Mouse (Mus musculus) forebrain, embryonic 11.5 days (tissue): ENCODE data around the gene Vmn2r69. TPM values are rescaled to one million over a fixed set of nuclear protein-coding genes. Genes with fewer than 3 reads are reported as not detected.

Source experiments
- ATAC-seq: fragments of 200-750 bp; cut with Nextera tagmentation; replicated peaks from 2 replicates; pipeline ENCODE4 v1.8.0; 2017; ENCODE audit warnings: moderate TSS enrichment; ENCODE audit not compliant: low FRiP score
- DNase-seq: peaks from one replicate; pipeline ENCODE4 v3.0.0-alpha.2; 2017; ENCODE audit warnings: low spot score
- H3K27ac ChIP-seq: fragments of 300-500 bp; sonication (generic); 2 replicates; pipeline ENCODE4 v1.5.1; 2014; ENCODE audit warnings: low read depth, low read length
- H3K27me3 ChIP-seq: fragments of 300-500 bp; sonication (generic); 2 replicates; pipeline ENCODE4 v1.6.1; 2014; ENCODE audit warnings: mild to moderate bottlenecking, low read length, mixed read lengths; ENCODE audit not compliant: control insufficient read depth, insufficient read depth
- H3K36me3 ChIP-seq: fragments of 300-500 bp; sonication (generic); 2 replicates; pipeline ENCODE4 v1.6.1; 2014; ENCODE audit warnings: mild to moderate bottlenecking, low read length, moderate library complexity, mixed read lengths; ENCODE audit not compliant: control insufficient read depth, insufficient read depth
- H3K4me1 ChIP-seq: fragments of 300-500 bp; sonication (generic); replicated peaks from 2 replicates; pipeline ENCODE4 v1.6.1; 2014; ENCODE audit warnings: low read length, mixed read lengths; ENCODE audit not compliant: control insufficient read depth, insufficient read depth
- H3K4me2 ChIP-seq: fragments of 300-500 bp; sonication (generic); 2 replicates; pipeline ENCODE4 v1.6.1; 2014; ENCODE audit warnings: low read depth, mild to moderate bottlenecking, low read length, moderate library complexity, mixed read lengths; ENCODE audit not compliant: severe bottlenecking
- H3K4me3 ChIP-seq: fragments of 300-500 bp; sonication (generic); 2 replicates; pipeline ENCODE4 v1.5.1; 2014; ENCODE audit warnings: low read depth, low read length
- H3K9ac ChIP-seq: fragments of 300-500 bp; sonication (generic); 2 replicates; pipeline ENCODE4 v1.6.1; 2014; ENCODE audit warnings: low read length
- H3K9me3 ChIP-seq: fragments of 300-500 bp; sonication (generic); 2 replicates; pipeline ENCODE4 v1.6.1; 2016; ENCODE audit warnings: low read length, mixed read lengths; ENCODE audit not compliant: control insufficient read depth
- WGBS: fragments of 180-500 bp; shearing (Covaris S2); extraction: QIAGEN DNeasy Blood & Tissue Kit; methylation state at CpG from one replicate; pipeline ENCODE4 v1.1.7; 2014; 5-methylcytosine and 5-hydroxymethylcytosine counted together
- polyA plus RNA-seq: library from polyadenylated mRNA; unstranded; fragments of >200 nt; fragmentation: Nextera tagmentation; extraction: Ambion mirVana; gene quantifications from 2 replicates; pipeline ENCODE4 v1.2.1, GENCODE M21; 2014

Gene Vmn2r69
- polyA plus RNA-seq, result not detected in 2 replicates

DNA sequence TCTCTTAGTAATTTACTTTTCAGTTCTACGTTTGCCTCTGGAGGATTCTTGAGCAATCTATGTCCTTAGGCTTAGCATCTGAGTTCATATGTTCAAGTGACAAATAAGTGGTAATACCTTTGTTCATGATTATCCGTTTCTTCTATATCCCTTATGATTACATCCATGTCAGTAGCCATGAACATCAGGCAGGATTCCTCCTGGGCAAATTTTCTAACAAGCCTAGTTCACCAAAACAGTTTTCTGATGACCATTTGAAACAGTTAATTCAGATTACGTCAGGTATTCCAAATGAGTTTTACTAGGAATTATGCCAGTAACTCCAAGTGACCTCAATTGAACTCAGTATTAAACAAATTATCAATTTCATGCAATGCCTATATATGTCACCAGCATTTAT lies at the start of gene Vmn2r69:
Gene Vmn2r69 (minus strand): TSS at position 101 of the 400 bp plus-strand sequence.
- DNase-seq, result no peak
- Histone ChIP-seq H3K4me2 (no peak within 1 kb of the TSS), H3K4me1 (no peaks in the 10 kb centered on the region), H3K9me3 (no peaks in the 10 kb centered on the region), H3K27me3 (no peaks in the 10 kb centered on the region), H3K36me3 (no peaks in the 10 kb centered on the region), H3K9ac (no peak within 1 kb of the TSS), H3K4me3 (no peak within 1 kb of the TSS), H3K27ac (no peak within 1 kb of the TSS)
- ATAC-seq, result no peak
- WGBS, result 69% methylated on average over 3 of the region's 3 CpGs

Other genes with a start within 250 kb of the Vmn2r69 start
- not detected in 2 replicates for gene Vmn2r68, start 178.1 kb downstream of the Vmn2r69 start, polyA plus RNA-seq
- gene Vmn2r71, start 147.2 kb upstream of the Vmn2r69 start, polyA plus RNA-seq, result not detected in 2 replicates
- gene Vmn2r70, start 153.3 kb upstream of the Vmn2r69 start, polyA plus RNA-seq, result not detected in 2 replicates